Mouse (Mus musculus) G1E-ER4 (cell line): Measurements from ENCODE around the gene Piezo1. TPM values are rescaled to one million over a fixed set of nuclear protein-coding genes. Genes with fewer than 3 reads are reported as not detected.

Source experiments
- GATA1 ChIP-seq: IDR thresholded peaks from one replicate; pipeline ENCODE4 v1.8.0; 2012; ENCODE audit warnings: low read length, inconsistent platforms
- polyA plus RNA-seq: library from polyadenylated mRNA; stranded (reverse); fragments of >175 nt; gene quantifications from 2 replicates; pipeline ENCODE4 v1.2.3, GENCODE M21; 2012

Piezo1 gene
- polyA plus RNA-seq, 1 experiment, result 69.8 TPM

DNA sequence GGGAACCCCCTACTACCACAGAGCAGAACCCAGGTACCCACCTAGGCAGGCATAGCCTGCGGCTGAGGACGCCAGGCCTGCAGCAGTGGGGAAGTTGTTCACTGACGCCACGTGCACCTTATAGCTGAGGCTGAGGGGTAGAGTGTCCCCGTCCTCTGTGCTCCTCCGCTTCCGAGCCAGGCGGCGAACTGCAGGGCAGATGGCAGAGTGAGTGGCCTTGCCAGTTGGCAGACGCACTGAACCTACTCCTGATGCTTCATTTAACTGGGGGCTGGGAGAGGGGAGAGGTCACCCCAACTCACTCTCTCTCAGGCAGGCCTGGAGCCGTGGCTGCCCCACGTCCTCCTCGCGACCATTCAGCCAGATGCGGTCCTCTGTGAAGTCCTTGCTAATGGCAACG lies 111.8 kb downstream of the Piezo1 start:
- TF ChIP-seq GATA1, result no peak

DNA sequence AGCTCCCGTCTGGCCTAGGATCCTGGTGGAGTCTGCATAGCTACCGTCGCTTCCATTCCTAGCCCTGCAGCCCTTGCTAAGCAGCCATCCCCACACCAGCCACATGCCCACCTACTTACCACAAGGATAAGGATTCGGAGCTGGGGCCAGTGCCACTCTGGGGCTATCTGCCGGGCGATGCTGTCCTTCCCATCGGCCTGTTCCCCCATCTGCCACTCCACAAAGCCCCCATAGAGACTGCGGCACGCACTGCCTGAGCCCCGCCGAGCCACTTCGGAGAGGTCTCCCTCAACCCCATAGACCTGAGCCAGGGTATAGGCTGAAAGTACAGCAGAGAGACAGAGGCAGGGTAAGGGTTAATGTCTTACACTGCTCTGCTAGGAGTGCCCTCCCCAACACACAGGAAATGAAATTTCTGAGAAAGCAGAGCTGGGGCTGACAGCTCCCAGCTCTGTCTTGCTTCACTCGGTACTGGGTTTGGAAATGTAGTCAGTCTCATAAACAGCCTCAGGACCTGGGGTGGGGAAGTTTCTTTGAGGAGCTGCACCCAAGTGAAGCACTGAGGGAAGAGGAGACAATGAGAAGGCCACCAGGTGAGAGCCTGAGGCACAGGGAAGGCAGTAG lies 113.3 kb downstream of the Piezo1 start:
- TF ChIP-seq GATA1, result no peak

DNA sequence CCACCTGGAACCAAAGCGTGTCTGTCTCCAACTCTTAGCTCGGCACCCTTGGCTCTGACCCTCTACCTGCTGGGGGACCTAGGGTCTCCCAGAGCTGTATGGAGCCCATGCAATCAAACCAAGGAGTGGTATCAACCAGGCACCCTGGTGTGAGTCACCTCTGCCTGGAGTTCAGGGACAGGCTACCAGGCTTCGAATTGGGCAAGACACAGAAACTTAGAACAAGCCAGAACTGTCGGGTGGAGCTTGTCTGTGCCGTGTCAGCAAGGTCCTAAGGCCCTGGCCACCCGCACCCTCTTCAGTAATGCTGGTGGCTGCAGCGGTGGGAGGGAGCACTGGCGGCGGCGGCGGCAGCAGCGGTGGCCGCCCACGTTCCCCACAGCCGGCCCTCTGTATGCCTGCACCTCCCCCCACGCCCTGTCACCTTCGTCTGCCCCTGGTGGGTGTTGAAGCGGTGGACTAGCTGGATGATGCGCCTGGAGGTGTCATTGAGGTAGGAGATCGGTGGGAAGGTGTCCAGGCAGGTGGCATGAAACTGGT lies 114.5 kb downstream of the Piezo1 start:
- TF ChIP-seq GATA1, result no peak

DNA sequence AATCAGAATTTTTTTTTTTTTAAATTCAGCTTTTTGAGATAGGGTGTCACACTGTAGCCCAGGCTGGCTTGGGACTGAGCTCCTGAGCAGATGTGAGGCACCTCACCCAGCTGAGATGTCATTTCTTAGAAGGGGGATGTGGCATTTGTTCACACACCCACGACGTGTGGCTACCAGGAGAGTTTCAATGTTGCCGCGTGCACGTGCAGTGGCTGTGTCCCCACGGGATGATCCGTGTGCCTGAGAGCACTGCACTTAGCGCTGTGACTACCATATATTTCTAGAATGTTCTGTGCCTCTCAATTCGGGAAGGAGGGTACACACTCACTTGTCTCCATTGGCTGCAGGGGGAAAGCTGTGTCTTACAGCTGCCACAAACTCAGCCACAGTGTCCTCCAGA lies 115.0 kb downstream of the Piezo1 start:
- no peak for TF ChIP-seq GATA1

DNA sequence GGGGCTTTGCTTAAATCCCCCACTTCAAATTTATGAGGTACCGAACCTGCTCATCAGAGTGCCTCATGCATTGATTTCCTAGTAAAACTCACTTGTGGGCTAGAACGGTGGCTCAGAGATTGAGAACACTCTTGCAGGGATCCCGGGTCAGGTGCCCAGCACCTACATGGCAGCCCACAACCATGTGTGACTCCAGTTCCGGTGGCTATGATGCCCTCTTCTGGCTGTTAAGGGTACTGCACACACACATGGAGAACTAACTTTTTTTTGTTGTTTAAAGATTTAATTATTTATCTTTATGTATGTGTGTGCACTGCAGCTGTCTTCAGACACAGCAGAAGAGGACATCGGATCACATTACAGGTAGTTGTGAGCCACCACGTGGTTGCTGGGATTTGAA lies 115.8 kb downstream of the Piezo1 start:
- TF ChIP-seq GATA1, result no peak

DNA sequence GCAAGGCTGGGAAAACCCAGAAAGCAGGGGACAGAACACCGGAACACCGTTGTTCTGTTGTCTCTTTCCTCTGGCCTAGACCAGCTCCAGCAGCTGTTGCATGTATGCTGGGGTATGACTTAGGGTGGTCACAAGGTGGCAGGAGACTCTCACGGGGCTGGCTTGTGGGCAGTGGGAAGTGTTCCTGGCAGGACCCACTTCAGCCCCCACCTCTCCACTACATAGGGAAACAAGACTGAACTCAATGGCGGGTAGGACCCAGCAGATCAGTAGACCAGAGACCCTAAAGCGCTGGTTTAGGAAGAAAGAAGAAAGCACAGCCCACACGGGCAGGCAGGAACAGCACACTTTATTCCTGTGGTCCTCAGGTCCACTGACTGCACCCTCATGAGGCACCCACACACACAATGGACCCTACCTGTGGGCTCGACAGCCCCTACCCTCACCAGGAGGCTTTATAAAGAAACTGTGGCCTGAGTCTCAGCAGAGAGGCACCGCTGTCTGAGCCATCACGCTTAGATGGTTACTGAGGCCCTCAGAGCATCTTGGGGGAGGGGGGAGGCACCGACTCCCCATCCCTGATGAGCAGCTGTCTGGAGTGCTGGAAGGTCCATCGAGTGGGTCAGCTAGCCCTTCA lies 117.7 kb downstream of the Piezo1 start:
- TF ChIP-seq GATA1, result no peak

DNA sequence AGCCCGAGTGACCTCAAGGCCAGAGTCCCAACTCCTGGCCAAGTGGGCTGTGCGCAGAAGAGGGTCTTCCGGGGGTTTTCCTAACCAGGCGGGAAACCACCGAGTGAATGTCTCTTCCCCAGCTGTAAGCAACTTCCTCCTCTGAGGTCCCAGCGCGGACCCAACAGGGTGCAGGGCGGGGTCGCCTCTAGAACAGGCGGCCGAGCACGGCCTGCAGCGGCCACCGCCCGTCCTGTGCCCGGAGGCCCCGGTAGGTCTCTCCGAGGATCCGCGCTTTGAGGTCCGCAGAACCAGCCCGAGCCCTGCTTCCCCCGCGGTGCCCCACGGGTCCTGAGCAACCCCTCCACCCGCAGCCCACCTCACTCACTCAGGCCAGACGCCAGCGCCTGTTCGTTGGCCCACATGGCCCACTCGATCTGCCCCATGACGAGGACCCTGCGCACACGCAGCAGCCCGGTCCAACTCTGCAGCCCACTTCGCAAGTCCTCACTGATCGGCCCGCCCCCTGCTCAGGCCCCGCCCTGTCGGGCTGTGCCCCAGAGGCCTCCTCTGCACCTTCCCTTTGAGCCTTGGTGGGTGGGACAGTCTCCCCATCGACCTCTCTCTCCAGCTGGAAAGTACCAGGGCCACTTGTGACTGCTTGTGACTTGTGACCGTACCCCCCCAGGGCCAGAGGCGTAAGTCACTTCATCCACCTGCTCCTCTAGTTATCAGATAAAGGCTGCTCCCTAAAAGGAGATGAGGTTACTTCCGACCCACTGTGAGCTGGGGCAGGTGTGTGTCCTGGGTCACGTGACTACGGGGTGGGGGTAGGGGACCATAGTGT lies 118.5 kb downstream of the Piezo1 start, which contains the start of gene Cyba:
TSS of gene Cyba (minus strand) at position 488 of the 826 bp plus-strand sequence.
- no peak for TF ChIP-seq GATA1

Other genes with a start within 250 kb of the Piezo1 start
- gene Trhr2, start 190.6 kb downstream of the Piezo1 start, polyA plus RNA-seq, result not detected in 2 replicates
- 148 and 187 TPM in 2 replicates for gene Zc3h18, start 174.7 kb downstream of the Piezo1 start, polyA plus RNA-seq
- gene Il17c, start 129.3 kb downstream of the Piezo1 start, polyA plus RNA-seq, result 0.15 and 0.27 TPM in 2 replicates
- gene Cyba, start 118.4 kb downstream of the Piezo1 start, polyA plus RNA-seq, result 197 and 218 TPM in 2 replicates
- gene Mvd, start 107.9 kb downstream of the Piezo1 start, polyA plus RNA-seq, result 66.0 and 70.7 TPM in 2 replicates
- not detected in 2 replicates for gene Snai3, start 90.6 kb downstream of the Piezo1 start, polyA plus RNA-seq
- gene Rnf166, start 75.3 kb downstream of the Piezo1 start, polyA plus RNA-seq, result 26.8 and 32.6 TPM in 2 replicates
- 34.0 and 38.9 TPM in 2 replicates for gene Ctu2, start 75.2 kb downstream of the Piezo1 start, polyA plus RNA-seq
- gene Cdt1, start 16.7 kb upstream of the Piezo1 start, polyA plus RNA-seq, result 256 and 305 TPM in 2 replicates
- gene Aprt, start 25.6 kb upstream of the Piezo1 start, polyA plus RNA-seq, result 236 and 483 TPM in 2 replicates
- gene Galns, start 60.1 kb upstream of the Piezo1 start, polyA plus RNA-seq, result 3.2 and 3.4 TPM in 2 replicates
- 0.46 and 1.2 TPM in 2 replicates for gene Trappc2l, start 60.3 kb upstream of the Piezo1 start, polyA plus RNA-seq
- gene Pabpn1l, start 71.4 kb upstream of the Piezo1 start, polyA plus RNA-seq, result not detected in 2 replicates
- 256 and 273 TPM in 2 replicates for gene Cbfa2t3, start 147.8 kb upstream of the Piezo1 start, polyA plus RNA-seq
- 0.14 and 0.15 TPM in 2 replicates for gene Acsf3, start 224.2 kb upstream of the Piezo1 start, polyA plus RNA-seq